Mouse (Mus musculus) adrenal gland (tissue): ENCODE results near the gene Stt3b.
"Not testable (repeated sequence)": the region's sequence is repeated elsewhere in the genome, so short reads cannot be mapped to it uniquely, and the experiment has no call there.

Source experiments
- intact Hi-C: fragments of 180-260 bp; cut with DNase I; formaldehyde crosslinking; loops from one replicate; pipeline ENCODE4 v1.15.1; 2025

Stt3b gene

DNA sequence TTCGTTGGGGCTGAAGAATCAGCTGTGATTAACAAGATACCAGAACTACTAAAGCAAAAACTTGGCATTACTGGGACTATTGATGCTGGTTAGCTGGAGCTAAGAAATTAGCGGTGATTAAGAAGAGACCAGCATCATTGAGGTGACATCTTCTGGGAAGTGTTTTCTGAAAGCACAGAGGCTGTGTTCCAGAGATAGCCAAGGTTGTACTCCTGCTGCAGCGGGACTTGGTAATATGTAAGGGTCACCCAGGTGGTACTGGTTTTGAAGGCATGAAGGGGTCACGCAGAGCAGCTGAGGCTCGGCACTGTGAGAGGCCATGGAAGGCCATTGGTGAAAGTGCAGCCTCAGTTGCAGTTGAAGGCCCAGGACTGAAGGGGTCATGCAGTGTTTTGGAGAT lies 37.8 kb downstream of the Stt3b start:
- intact Hi-C loops = not testable (repeated sequence)

DNA sequence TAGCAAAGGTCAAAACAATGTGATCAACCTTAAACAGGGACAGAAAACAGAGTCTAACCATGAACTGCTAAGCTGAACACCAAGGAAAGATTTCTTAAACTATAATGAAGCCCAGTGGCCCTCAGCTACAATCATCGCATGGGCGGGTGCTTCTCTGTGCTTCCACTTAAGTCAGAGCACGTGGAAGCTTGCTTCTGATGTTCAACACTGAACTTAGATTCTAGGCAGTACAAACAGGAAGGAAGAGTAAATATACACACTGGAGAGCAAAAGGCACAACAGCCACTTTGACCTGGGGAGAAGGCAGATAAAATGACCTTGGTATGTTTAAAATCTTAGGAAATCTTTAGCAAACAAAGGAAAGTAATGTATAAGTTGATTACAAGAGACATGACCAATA lies 38.7 kb downstream of the Stt3b start:
- intact Hi-C loops = no loop called here

DNA sequence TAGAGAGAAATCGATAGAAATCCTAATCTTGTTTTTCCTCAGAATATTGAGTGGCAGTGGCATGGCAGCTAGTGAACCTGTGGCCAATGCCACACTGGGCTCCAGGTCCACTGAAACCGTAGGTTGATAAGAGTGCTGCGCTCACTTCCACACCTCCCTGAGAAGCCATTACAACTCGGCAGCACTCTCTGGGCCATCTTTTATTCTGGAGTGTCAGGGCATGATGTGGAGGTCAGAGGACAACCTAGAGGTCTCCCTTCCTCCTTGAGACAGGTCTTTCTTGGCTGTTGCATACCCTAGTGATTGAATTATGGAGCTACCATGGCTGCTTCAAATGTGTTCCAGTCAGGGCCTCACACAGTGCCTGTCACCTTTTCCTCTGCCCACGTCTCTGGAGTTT lies 48.3 kb downstream of the Stt3b start:
- intact Hi-C loops = loop anchor here (5.0 kb wide), 2 partner anchors 100 to 175 kb away; no protein-coding TSS in a partner anchor

DNA sequence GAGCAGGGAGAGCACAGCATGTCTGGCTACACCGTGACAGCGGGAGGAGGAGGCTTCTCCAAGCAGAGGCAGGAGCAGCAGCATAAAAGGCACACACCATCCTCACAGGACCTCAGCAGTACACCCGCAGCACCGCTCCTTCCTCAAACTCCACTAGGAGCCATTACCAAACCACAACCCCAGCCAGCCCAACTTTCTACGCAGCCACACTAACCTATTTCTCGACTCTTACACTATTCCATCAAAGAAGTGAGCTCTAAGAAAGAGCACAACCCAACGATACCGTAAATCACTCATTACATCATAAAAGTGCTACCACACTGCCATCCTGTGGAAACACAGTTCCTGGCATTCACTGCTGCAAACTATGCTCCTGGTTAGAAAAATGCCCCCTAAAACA lies 48.8 kb downstream of the Stt3b start:
- intact Hi-C loops = loop anchor here (5.0 kb wide), 2 partner anchors 99 to 174 kb away; no protein-coding TSS in a partner anchor

DNA sequence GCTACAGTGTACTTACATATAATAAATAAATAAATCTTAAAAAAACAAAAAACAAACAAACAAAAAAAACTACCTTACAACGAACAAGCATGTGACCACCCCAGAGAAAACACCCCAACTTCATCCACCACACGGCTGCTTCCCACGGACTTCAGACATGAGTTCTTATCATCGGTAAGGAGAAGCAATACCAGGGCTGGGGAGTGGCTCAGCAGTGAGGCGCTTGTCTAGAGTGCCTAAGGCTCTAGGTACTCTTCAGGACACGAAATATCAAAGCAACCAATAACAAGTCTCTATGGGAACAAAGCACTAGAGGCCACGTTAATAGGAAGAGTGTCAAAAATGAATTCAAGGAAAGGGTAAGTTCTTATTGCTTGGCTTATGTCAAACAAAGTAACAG lies 49.8 kb downstream of the Stt3b start:
- intact Hi-C loops = loop anchor here (5.0 kb wide), 2 partner anchors 98 to 173 kb away; no protein-coding TSS in a partner anchor

DNA sequence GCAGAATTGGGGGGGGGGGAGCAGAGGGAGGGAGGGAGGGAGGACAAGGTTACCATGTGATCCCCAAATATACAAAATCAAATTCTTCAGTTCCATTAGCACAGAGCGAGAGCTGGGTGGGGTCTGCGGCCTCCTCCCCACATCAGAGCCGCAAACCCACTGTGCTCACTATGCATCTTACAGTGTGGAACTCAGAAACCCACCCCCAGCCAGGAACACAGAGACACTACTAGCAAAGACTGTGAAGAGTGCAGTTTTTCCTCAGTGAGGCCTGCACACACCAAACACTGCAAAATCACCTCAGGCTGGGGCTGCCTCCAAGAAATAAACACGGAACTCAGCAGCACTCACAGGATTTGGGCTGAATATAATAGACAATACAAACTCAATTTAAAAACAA lies 50.4 kb downstream of the Stt3b start:
- intact Hi-C loops = loop anchor here (5.0 kb wide), 2 partner anchors 98 to 173 kb away; no protein-coding TSS in a partner anchor

DNA sequence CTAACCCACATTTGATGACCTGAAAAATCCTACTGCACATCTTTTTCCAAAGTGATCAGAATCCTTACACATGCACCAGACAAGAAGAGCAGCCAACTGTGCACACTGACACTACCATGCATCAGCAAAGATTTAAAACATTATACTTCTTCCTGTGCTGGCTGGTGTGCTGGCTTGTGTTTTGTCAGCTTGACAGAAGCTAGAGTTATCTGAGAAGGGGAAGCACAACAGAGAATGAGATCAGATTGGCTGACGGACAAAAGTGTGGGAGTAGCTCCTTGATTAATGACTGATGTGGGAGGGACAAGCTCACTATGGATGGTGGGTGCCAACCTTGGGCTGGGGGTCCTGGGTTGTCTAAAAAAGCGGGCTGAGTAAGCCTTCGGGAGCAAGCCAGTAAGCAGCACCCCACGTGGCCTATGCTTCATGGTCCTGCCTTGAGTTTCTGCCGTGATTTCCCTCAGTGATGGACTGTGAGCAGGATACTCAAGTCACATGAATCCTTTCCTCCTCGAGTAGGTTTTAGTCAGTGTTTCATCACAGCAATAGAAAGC lies 52.4 kb downstream of the Stt3b start:
- intact Hi-C loops = no loop called here

DNA sequence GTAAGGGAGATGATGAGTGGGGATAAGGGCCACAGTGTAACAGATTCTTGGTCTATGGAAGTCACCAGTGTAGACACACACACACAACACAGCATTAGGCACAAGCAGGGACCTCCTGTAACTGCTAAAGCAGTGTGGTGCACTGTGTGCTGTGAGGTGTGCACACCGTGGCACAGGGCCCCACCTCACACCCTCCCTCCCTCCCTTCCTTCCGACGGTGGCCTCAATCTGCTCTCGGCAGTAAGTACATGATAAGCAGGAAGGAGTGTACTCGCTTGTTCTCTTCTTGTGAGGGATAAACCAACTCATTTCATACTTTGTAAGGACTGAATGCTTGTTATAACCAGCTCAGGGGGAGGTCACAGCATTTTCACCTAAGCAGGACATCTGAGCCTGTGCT lies 61.1 kb downstream of the Stt3b start:
- intact Hi-C loops = no loop called here

DNA sequence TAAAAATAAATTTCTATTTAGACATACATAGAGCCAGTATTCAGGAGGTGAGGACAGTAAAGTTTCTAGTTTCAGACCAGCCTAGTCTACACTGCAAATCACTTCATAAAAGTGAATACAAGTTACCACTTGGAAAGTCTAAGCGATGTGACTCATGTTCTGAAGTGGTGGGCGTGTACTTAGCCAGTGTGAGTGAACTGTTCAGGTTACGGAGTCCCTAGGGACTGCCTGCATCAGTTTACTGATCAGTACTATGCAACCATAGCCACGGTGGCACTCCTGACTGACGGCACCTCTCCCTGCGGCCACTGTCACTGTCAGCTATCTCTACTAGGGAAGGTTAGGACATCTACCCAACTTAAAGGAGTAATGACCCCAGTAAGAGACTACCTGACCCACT lies 65.1 kb downstream of the Stt3b start:
- intact Hi-C loops = no loop called here

DNA sequence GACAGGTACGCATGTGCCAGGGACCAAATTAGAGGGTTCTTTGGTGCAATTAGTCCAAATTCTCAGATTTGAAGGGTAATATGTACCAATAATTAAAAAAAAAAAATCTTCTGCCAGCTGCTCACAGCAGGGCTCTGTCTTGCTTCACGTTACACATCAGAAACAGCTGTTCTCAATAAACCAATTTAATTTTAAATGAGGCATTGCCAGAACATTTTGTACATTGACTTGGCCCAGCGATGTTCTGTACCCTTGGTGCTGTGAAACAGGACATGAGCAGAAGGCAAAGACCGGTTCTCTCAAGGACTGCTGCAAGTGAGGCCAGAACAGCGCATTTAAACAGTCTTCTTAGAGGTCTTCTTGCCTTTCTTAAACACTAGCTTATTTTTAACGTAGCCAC lies 66.6 kb downstream of the Stt3b start:
- intact Hi-C loops = no loop called here

DNA sequence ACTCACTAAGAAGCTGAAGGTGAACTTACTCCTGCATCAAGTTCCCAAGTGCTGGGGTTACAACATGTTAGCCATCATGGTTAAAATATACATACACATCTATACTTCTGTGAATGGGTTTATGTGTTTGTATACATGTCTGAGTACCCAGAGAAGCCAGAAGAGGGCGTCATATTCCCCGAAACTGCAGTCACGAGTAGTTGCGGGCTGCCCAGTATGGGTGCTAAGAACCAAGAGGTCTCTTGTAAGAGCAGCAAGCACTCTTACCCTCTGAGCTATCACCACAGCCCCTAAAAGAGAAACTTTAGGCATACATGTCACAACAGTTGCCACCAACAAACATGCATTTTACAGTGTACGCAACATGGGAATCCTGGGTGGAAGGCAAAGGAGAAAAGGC lies 70.4 kb downstream of the Stt3b start:
- intact Hi-C loops = no loop called here

DNA sequence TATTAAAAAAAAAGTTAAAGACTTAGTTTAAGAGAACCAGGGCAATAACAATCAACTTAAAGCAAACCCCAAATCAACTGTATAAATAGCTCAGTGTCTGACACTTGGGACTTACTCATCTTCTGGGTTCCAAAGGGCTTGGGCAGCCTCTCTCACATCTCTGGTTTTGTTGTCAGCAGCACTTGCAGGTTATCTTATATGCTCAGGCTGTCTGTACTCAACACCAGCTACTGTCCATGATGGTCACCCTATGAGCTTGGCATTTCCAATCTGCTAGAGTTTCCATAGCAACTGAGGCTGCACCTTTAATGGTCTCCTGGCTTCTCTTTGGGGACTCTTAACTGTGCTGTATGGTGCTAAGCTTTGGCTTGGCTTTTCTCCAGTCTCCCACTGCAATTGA lies 72.3 kb downstream of the Stt3b start:
- intact Hi-C loops = no loop called here

DNA sequence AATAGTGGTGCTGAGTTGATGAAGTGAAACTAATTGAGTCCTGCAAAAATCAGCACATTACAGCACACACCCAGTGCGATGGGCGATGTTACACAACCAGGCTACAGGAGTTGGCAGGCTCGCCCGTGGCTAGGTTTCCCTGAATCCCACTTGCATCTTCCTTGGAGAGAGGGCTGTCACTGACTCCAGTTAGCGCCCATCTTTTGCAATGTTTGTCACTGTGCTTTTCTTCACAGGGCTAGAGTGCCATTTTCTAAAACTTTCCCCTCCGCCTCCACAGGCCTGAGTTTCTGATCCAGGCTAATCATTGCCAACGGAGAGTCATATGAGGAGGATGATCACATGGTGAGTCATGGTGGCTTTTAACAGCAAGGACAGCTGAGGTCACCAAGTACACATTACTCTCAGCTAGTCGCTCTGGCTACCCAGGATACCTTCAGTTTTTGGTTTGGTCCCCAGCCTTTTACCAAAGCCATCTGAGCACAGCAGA lies 73.8 kb downstream of the Stt3b start:
- intact Hi-C loops = no loop called here

DNA sequence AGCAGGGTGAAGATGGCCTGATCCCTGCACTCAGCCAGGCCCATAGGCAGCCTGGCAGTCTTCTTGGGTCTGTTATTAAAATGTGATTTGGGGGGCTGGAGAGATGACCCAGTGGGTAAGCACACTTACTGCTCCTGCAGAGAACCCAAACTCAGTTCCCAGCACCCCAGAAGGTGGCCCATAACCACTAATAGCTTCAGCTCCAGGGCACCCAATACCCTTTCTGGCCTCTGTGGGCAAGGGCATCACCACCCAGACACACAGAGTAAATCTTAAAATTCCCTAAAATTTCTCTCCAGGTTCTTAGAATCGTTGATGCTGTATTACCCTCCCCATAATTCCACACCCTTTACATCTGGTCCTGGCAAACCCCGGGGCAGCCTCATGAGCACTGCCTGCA lies 75.7 kb downstream of the Stt3b start:
- intact Hi-C loops = no loop called here

DNA sequence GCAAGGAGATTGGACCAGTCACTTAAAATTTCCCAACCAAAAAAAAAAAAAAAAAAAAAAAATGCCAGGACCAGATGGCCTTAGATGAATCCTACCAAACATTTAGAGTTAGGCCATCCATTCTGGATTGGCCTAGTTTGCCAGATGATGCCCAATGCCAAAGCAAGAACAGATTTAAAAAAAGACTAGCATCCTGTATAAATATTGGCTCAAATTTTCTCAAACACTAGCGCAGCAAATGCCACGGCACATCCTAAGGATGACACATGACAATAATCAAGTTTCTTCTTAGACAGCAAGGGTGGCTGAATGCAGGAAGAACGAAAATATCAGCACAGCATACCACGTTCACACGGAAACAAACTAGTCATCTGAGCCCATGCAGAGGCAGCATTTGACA lies 76.5 kb downstream of the Stt3b start:
- intact Hi-C loops = no loop called here

DNA sequence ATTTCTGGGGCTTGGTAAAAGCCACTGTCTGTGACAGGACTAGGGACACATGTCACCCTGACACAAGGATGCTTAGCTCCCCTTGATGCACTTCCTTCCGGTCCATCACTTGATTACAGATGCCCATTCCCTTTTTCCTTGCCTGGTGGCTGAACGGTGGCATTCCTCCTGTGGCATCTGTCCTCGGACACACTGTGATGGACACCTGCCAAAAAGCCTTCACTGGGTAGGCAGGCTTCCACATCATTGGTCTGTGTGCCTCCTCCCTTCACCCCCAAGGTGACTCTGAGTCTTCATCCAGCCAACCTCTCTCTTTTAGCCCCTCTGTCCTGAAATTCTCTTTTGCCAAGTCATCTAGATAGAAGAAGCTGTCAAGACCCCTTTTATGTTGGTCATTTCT lies 78.7 kb downstream of the Stt3b start:
- intact Hi-C loops = no loop called here

DNA sequence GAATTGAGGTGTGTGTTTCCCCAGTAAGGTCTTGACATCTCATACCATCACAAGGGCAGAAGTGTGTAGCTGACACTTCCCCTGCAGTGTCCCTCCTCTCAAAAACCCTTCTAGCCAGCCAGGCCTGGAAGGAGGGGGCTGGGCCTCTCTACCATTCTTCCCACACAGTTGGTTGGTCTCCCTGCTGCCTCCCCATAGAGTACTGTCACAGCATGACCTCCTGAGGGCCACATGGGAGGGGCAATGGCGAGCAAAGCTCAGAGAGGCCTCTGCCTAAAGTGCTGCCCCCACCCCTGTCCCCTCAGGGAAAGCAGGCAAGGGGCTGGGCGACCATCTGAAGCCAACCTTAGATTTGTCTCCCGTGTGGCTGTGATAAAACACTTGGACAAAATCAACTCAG lies 80.1 kb downstream of the Stt3b start:
- intact Hi-C loops = no loop called here

DNA sequence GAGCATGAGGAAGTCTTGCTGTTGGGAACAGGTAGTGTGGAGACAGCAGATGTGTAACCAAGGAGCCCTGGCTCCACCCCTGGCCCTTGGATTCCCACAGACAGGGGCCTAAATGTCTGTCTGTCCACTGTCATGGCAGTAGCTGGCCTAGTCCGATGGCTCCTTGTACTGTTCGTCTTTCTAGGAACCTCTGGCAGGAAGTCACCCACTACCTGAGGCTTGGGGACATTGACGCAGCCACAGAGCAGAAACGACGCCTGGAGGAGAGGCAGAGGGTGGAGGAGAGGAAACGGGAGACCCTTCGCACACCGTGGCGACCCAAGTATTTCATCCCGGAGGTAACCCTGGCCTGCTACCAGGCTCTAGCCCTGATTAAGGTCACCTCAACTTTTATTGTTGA lies 80.5 kb downstream of the Stt3b start:
- intact Hi-C loops = no loop called here

DNA sequence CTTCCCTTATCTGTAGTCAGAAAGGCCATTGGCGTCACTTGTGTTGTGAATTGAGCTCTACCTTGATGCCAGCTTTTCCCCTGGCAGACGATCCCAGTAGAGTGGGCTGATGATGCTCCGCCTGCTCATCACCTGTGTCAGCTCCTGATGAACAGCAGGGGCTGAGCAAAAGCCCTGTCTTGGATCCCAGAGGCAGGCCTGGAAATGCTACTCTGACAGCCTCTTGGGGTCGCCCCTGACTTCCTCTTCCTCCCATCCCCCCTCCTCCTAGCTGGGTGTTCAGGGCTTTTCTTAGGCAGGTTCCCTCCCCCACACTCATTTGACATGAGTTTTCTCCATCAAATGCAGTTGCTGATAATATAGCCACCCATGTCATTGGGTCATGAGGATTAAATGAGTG lies 81.1 kb downstream of the Stt3b start:
- intact Hi-C loops = no loop called here

DNA sequence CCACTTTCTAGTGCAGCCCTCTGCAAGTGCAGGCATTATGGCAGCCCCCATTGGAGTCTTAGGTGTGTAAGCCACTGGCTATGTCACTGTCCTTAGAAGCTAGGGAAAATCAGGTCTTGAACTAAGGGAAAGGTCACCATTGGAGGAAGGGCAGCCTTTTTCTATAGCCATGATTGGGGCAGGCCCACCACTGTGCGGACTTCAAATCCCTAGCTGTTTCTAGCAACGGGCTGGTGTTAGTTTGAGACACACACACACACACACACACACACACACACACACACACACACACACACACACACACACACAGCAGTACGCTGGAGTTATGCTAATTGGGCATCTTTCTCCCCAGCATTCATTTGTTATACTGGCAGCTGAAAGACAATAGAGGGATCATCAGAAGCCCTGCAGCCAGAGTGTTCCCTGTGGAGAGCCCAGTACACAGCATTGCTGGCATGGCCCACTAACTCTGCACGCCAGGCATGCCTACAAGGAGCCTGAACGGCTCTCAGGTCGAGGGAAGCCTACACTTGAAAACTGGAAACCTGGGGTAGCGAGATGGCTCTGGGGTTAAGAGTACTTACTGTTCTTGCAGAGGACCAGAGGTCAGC lies 85.4 kb downstream of the Stt3b start:
- intact Hi-C loops = no loop called here

DNA sequence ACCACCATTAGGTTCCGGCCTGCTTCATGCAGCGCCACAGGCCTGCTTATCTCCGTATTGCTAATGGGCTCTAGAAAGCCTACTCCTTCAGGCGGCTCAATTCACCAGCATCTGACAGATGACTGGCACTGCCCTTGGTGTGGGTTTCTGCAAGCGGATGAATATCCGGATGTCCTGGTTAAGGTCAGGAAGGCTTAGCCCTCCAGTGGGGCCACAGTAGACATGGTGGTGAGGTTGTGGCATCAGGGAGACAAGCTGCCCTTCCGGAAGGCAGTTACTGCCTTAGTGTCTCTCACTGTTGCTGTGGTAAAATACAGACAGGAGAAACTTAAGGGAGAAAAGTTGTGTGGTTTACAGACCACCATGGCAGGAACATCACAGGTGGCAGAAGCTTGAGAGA lies 89.0 kb downstream of the Stt3b start:
- intact Hi-C loops = no loop called here

DNA sequence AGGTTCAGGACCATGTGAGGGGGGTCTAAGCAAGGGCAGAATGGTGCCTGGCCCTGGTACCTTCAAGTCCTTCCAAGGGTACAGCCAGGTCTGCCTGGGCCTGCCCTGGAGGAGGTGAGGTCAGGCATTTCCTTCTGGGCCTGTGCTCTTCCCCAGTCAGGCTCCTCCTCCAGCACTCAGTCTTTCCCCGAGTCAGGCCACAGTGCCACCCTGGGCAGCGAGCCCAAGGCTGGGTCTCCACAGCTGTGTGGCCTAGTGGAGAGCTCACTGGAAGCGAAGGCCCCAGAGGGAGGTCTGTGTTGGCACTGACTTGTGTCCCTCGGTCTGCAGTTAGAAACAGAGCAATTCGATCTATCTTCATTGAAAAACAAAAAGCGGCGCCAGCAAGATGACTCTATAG lies 89.8 kb downstream of the Stt3b start:
- intact Hi-C loops = no loop called here

DNA sequence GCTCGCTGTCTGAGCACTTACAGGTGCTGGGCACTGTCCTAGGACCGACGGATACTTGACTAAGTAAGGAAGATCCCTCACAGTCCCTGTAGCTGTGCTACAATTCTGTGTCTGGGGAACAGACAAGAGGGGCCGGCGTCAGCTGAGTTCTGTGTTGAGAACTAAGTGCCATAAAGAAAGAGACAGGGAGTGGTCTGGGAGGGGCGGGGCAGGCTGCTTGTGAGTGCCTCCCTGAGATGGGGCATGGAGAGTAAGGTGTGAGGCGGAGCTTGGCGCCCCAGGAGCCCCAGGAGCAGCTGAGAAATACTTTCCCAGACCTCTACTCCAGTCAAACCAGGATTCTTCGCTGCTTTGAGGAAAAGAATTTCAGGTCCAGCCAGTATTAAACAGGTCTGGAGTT lies 92.2 kb downstream of the Stt3b start:
- intact Hi-C loops = no loop called here
